Mouse (Mus musculus) forebrain, postnatal 0 days (tissue): ENCODE data around the gene Gm21985. TPM values are rescaled to one million over a fixed set of nuclear protein-coding genes. Genes with fewer than 3 reads are reported as not detected.
"Not testable (repeated sequence)": the region's sequence is repeated elsewhere in the genome, so short reads cannot be mapped to it uniquely, and the experiment has no call there.

Source experiments
- ATAC-seq: fragments of 200-750 bp; cut with Nextera tagmentation; 2 replicates; pipeline ENCODE4 v1.8.0; 2017; ENCODE audit warnings: mild to moderate bottlenecking, moderate library complexity
- DNase-seq: peaks from one replicate; pipeline ENCODE4 v3.0.0-alpha.2; 2015
- H3K27ac ChIP-seq: fragments of 300-500 bp; sonication (generic); 2 replicates; pipeline ENCODE4 v1.5.1; 2014; ENCODE audit warnings: low read depth, mild to moderate bottlenecking, antibody characterized with exemption, low read length, moderate library complexity, mixed read lengths
- H3K27me3 ChIP-seq: fragments of 300-500 bp; sonication (generic); 2 replicates; pipeline ENCODE4 v1.6.1; 2014; ENCODE audit warnings: mild to moderate bottlenecking, low read length, mixed read lengths; ENCODE audit not compliant: insufficient read depth
- H3K36me3 ChIP-seq: fragments of 300-500 bp; sonication (generic); 2 replicates; pipeline ENCODE4 v1.6.1; 2014; ENCODE audit warnings: mild to moderate bottlenecking, moderate library complexity; ENCODE audit not compliant: insufficient read depth
- H3K4me1 ChIP-seq: fragments of 300-500 bp; sonication (generic); 2 replicates; pipeline ENCODE4 v1.6.1; 2014; ENCODE audit warnings: antibody characterized with exemption; ENCODE audit not compliant: insufficient read depth
- H3K4me2 ChIP-seq: fragments of 300-500 bp; sonication (generic); 2 replicates; pipeline ENCODE4 v1.6.1; 2014; ENCODE audit warnings: low read depth, mild to moderate bottlenecking, moderate library complexity
- H3K4me3 ChIP-seq: fragments of 300-500 bp; sonication (generic); 2 replicates; pipeline ENCODE4 v1.5.1; 2014; ENCODE audit warnings: low read depth, low read length, mixed read lengths
- H3K9ac ChIP-seq: fragments of 300-500 bp; sonication (generic); 2 replicates; pipeline ENCODE4 v1.6.1; 2014; ENCODE audit warnings: mild to moderate bottlenecking
- H3K9me3 ChIP-seq: fragments of 300-500 bp; sonication (generic); 2 replicates; pipeline ENCODE4 v1.6.1; 2016; ENCODE audit warnings: low read length
- CTCF ChIP-seq: sonication (generic); IDR thresholded peaks from 2 replicates; pipeline ENCODE4 v1.5.1; 2016; ENCODE audit warnings: antibody characterized with exemption, control low read depth, low read depth
- WGBS: fragments of 180-500 bp; shearing (Covaris S2); extraction: QIAGEN DNeasy Blood & Tissue Kit; methylation state at CpG from one replicate; pipeline ENCODE4 v1.1.7; 2014; 5-methylcytosine and 5-hydroxymethylcytosine counted together
- polyA plus RNA-seq: library from polyadenylated mRNA; unstranded; fragments of >200 nt; fragmentation: Nextera tagmentation; extraction: Ambion mirVana; gene quantifications from 2 replicates; pipeline ENCODE4 v1.2.1, GENCODE M21; 2015
- total RNA-seq: library from RNA; depleted of rRNA; stranded (reverse); fragments of >200 nt; gene quantifications from 2 replicates; pipeline ENCODE4 v1.2.3, GENCODE M21; 2014; rRNA removed

Gene Gm21985
- total and polyA plus RNA-seq, 2 experiments from 2014 or later, result 1.9 TPM; not detected in 1

- Histone ChIP-seq H3K36me3 (no peaks in the 10 kb centered on the region), H3K9ac (no peak overlapping the region), H3K4me2 (no peak overlapping the region), H3K27ac (no peak overlapping the region), H3K4me1 (no peaks in the 10 kb centered on the region), H3K4me3 (no peak overlapping the region), H3K9me3 (no peaks in the 10 kb centered on the region), H3K27me3 (no peaks in the 10 kb centered on the region)
- DNase-seq (no peak), ATAC-seq (no peak)
- TF ChIP-seq CTCF, result no peak
Observed at GRCm38 (mm10) chr2:112448510-112449059, 182.5 kb downstream of the Gm21985 start.

GRCm38 (mm10) chr2:112449597-112450296 is 183.6 kb downstream of the Gm21985 start:
- DNase-seq, result no peak
- TF ChIP-seq CTCF, result peak; percentile 52
- no peak overlapping the region for H3K4me2 ChIP-seq
- H3K27ac ChIP-seq, result no peak overlapping the region
- H3K4me3 ChIP-seq, result no peak overlapping the region
- H3K4me1 ChIP-seq, result no peaks in the 10 kb centered on the region
- ATAC-seq, result no peak
- no peaks in the 10 kb centered on the region for H3K36me3 ChIP-seq
- no peaks in the 10 kb centered on the region for H3K27me3 ChIP-seq
- WGBS, result 33% methylated on average over 4 of the region's 4 CpGs
- H3K9ac ChIP-seq, result no peak overlapping the region
- H3K9me3 ChIP-seq, result no peaks in the 10 kb centered on the region

- not testable (repeated sequence) for H3K27me3 ChIP-seq, H3K9me3 ChIP-seq, DNase-seq, ATAC-seq, H3K4me3 ChIP-seq, H3K27ac ChIP-seq, H3K9ac ChIP-seq, H3K4me2 ChIP-seq, H3K36me3 ChIP-seq, H3K4me1 ChIP-seq
Observed at GRCm38 (mm10) chr2:112452513-112452912, 186.4 kb downstream of the Gm21985 start.

GRCm38 (mm10) chr2:112454125-112454861 is 188.2 kb downstream of the Gm21985 start:
- Histone ChIP-seq H3K27ac (peak overlapping the region; percentile 90), H3K4me2 (peak overlapping the region; percentile 74), H3K4me3 (peak overlapping the region; percentile 69), H3K4me1 (0 out of 2 replicates have a peak, but pooled peaks cover 8% of the 10 kb centered on the region), H3K27me3 (no peaks in the 10 kb centered on the region), H3K36me3 (no peaks in the 10 kb centered on the region), H3K9me3 (no peaks in the 10 kb centered on the region), H3K9ac (peak overlapping the region; percentile 87)
- ATAC-seq, result peak; percentile 53
- DNase-seq, result no peak
- 32% methylated on average over 17 of the region's 17 CpGs for WGBS
- no peak for TF ChIP-seq CTCF

- H3K4me3 ChIP-seq, result peak within 1 kb of the TSS; percentile 69
- peak within 1 kb of the TSS; percentile 90 for H3K27ac ChIP-seq
- no peaks in the 10 kb centered on the region for H3K9me3 ChIP-seq
- peak within 1 kb of the TSS; percentile 87 for H3K9ac ChIP-seq
- DNase-seq (peak; percentile 97), ATAC-seq (peak; percentile 99)
- WGBS, result 2% methylated on average over 49 of the region's 49 CpGs
- H3K4me2 ChIP-seq, result peak within 1 kb of the TSS; percentile 74
- H3K36me3 ChIP-seq, result no peaks in the 10 kb centered on the region; the same call in 1 of the 2 replicates
- 0 out of 2 replicates have a peak, but pooled peaks cover 8% of the 10 kb centered on the region for H3K4me1 ChIP-seq
- TF ChIP-seq CTCF, result no peak
- no peaks in the 10 kb centered on the region for H3K27me3 ChIP-seq
Observed at GRCm38 (mm10) chr2:112454862-112455564, 188.9 kb downstream of the Gm21985 start, which contains the start of gene Emc7. Gene Emc7, plus strand, starts transcription at chr2:112454997.

Other genes with a start within 250 kb of the Gm21985 start
- gene Olfr1311, start 241.9 kb upstream of the Gm21985 start, total RNA-seq, result not detected in 2 replicates
- not detected in 2 replicates for gene Olfr1311, start 241.9 kb upstream of the Gm21985 start, polyA plus RNA-seq
- not detected in 2 replicates for gene Olfr1312, start 216.1 kb upstream of the Gm21985 start, total RNA-seq
- not detected in 2 replicates for gene Olfr1312, start 216.1 kb upstream of the Gm21985 start, polyA plus RNA-seq
- not detected in 2 replicates for gene Olfr1313, start 188.5 kb upstream of the Gm21985 start, total RNA-seq
- not detected in 2 replicates for gene Olfr1313, start 188.5 kb upstream of the Gm21985 start, polyA plus RNA-seq
- gene Olfr1314, start 169.5 kb upstream of the Gm21985 start, total RNA-seq, result not detected in 2 replicates
- not detected in 2 replicates for gene Olfr1314, start 169.5 kb upstream of the Gm21985 start, polyA plus RNA-seq
- gene Olfr1315-ps1, start 150.9 kb upstream of the Gm21985 start, total RNA-seq, result not detected in 2 replicates
- gene Olfr1315-ps1, start 150.9 kb upstream of the Gm21985 start, polyA plus RNA-seq, result not detected in 2 replicates
- gene Olfr1316, start 131.3 kb upstream of the Gm21985 start, total RNA-seq, result not detected in 2 replicates
- gene Olfr1316, start 131.3 kb upstream of the Gm21985 start, polyA plus RNA-seq, result not detected in 2 replicates
- gene Olfr1317, start 126.0 kb upstream of the Gm21985 start, total RNA-seq, result not detected in 2 replicates
- not detected in 2 replicates for gene Olfr1317, start 126.0 kb upstream of the Gm21985 start, polyA plus RNA-seq
- gene Olfr1318, start 112.1 kb upstream of the Gm21985 start, total RNA-seq, result not detected in 2 replicates
- 0.05 TPM in 1 of 2 replicates, not detected in the other for gene Olfr1318, start 112.1 kb upstream of the Gm21985 start, polyA plus RNA-seq
- 23.9 and 27.6 TPM in 2 replicates for gene Lpcat4, start 26.8 kb upstream of the Gm21985 start, total RNA-seq
- gene Lpcat4, start 26.8 kb upstream of the Gm21985 start, polyA plus RNA-seq, result 12.8 and 17.3 TPM in 2 replicates
- gene Nutm1, start 7.0 kb upstream of the Gm21985 start, total RNA-seq, result not detected in 2 replicates
- gene Nutm1, start 7.0 kb upstream of the Gm21985 start, polyA plus RNA-seq, result 0.08 and 0.09 TPM in 2 replicates
- 95.1 and 120 TPM in 2 replicates for gene Nop10, start 4.4 kb upstream of the Gm21985 start, total RNA-seq
- 160 and 215 TPM in 2 replicates for gene Nop10, start 4.4 kb upstream of the Gm21985 start, polyA plus RNA-seq
- gene Slc12a6, start 489 bp upstream of the Gm21985 start, total RNA-seq, result 54.4 and 69.3 TPM in 2 replicates
- 7.8 and 10.6 TPM in 2 replicates for gene Slc12a6, start 489 bp upstream of the Gm21985 start, polyA plus RNA-seq
- gene Emc4, start 101.7 kb downstream of the Gm21985 start, total RNA-seq, result 92.5 and 96.0 TPM in 2 replicates
- 216 and 251 TPM in 2 replicates for gene Emc4, start 101.7 kb downstream of the Gm21985 start, polyA plus RNA-seq
- 22.2 and 23.9 TPM in 2 replicates for gene Katnbl1, start 112.9 kb downstream of the Gm21985 start, total RNA-seq
- 22.1 and 24.3 TPM in 2 replicates for gene Katnbl1, start 112.9 kb downstream of the Gm21985 start, polyA plus RNA-seq
- 18.2 and 18.4 TPM in 2 replicates for gene Emc7, start 188.7 kb downstream of the Gm21985 start, total RNA-seq
- gene Emc7, start 188.7 kb downstream of the Gm21985 start, polyA plus RNA-seq, result 26.5 and 27.0 TPM in 2 replicates
- gene Chrm5, start 214.5 kb downstream of the Gm21985 start, total RNA-seq, result 3.8 and 4.7 TPM in 2 replicates
- 1.2 and 2.7 TPM in 2 replicates for gene Chrm5, start 214.5 kb downstream of the Gm21985 start, polyA plus RNA-seq
- 4.3 and 4.6 TPM in 2 replicates for gene Aven, start 226.7 kb downstream of the Gm21985 start, total RNA-seq
- 1.9 and 3.2 TPM in 2 replicates for gene Aven, start 226.7 kb downstream of the Gm21985 start, polyA plus RNA-seq